Mouse (Mus musculus) small intestine, adult 2 months (tissue): ENCODE data around the gene Gpatch2l. TPM values are rescaled to one million over a fixed set of nuclear protein-coding genes. Genes with fewer than 3 reads are reported as not detected.
A peak's percentile ranks its signal among the peaks of the same experiment; 100 is the strongest.

Experiments used
- H3K27ac ChIP-seq: fragments of 200-500 bp; 2 replicates; pipeline ENCODE4 v1.5.1; 2012; ENCODE audit warnings: low read depth, low read length, control low read depth, inconsistent platforms; ENCODE audit not compliant: insufficient read depth
- H3K27me3 ChIP-seq: fragments of 200-500 bp; 2 replicates; pipeline ENCODE4 v1.6.1; 2012; ENCODE audit warnings: mild to moderate bottlenecking, moderate library complexity, low read length, inconsistent platforms; ENCODE audit not compliant: control insufficient read depth, insufficient read depth
- H3K36me3 ChIP-seq: fragments of 200-500 bp; 2 replicates; pipeline ENCODE4 v1.6.1; 2012; ENCODE audit warnings: mild to moderate bottlenecking, low read length, control low read depth, inconsistent platforms; ENCODE audit not compliant: control insufficient read depth, insufficient read depth
- H3K4me1 ChIP-seq: fragments of 200-500 bp; 2 replicates; pipeline ENCODE4 v1.6.1; 2012; ENCODE audit warnings: low read length, inconsistent platforms, mixed read lengths; ENCODE audit not compliant: control insufficient read depth, insufficient read depth, insufficient read length
- H3K4me3 ChIP-seq: fragments of 200-500 bp; 2 replicates; pipeline ENCODE4 v1.5.1; 2012; ENCODE audit warnings: low read depth, mild to moderate bottlenecking, control low read depth, inconsistent platforms, low read length, moderate library complexity
- CTCF ChIP-seq: fragments of 200-500 bp; IDR thresholded peaks from 2 replicates; pipeline ENCODE4 v1.5.1; 2012; ENCODE audit warnings: low read depth, mild to moderate bottlenecking, control low read depth, inconsistent platforms, low read length, moderate library complexity, mixed read lengths; ENCODE audit not compliant: insufficient replicate concordance, insufficient read length; ENCODE audit errors: extremely low read depth
- POLR2A ChIP-seq: fragments of 200-500 bp; IDR thresholded peaks from 2 replicates; pipeline ENCODE4 v1.6.1; 2012; ENCODE audit warnings: low read depth, mild to moderate bottlenecking, control low read depth, inconsistent platforms, low read length, moderate library complexity
- WGBS: fragments of 180-500 bp; shearing (Covaris S2); methylation state at CpG from one replicate; pipeline ENCODE4 v1.1.7; 2018; 5-methylcytosine and 5-hydroxymethylcytosine counted together
- polyA plus RNA-seq: library from polyadenylated mRNA; depleted of rRNA; stranded (reverse); fragments of >200 nt; gene quantifications from 2 replicates; pipeline ENCODE4 v1.2.3, GENCODE M21; 2012; rRNA removed

The Gpatch2l gene
- polyA plus RNA-seq, 1 experiment, result 4.3 TPM

GRCm38 (mm10) chr12:86324297-86324696 lies 82.6 kb downstream of the Gpatch2l start:
- H3K27ac ChIP-seq, result no peak overlapping the region
- no peak overlapping the region for H3K4me3 ChIP-seq
- WGBS, result 32% methylated on average over 3 of the region's 3 CpGs

GRCm38 (mm10) chr12:86329813-86330212 lies 88.2 kb downstream of the Gpatch2l start:
- H3K27me3 ChIP-seq, result no peaks in the 10 kb centered on the region
- H3K4me3 ChIP-seq, result no peak overlapping the region
- H3K4me1 ChIP-seq, result no peaks in the 10 kb centered on the region
- 51% methylated on average over 4 of the region's 4 CpGs for WGBS
- no peak overlapping the region for H3K27ac ChIP-seq
- no peaks in the 10 kb centered on the region for H3K36me3 ChIP-seq
- TF ChIP-seq POLR2A (no peak), CTCF (no peak)

More at GRCm38 (mm10) chr12:86324297-86324696, 82.6 kb downstream of the Gpatch2l start:
- TF ChIP-seq POLR2A (no peak), CTCF (no peak)
- Histone ChIP-seq H3K36me3 (no peaks in the 10 kb centered on the region), H3K27me3 (no peaks in the 10 kb centered on the region), H3K4me1 (no peaks in the 10 kb centered on the region)

- WGBS, result 87% methylated on average over 9 of the region's 9 CpGs
- Histone ChIP-seq H3K27ac (no peak overlapping the region), H3K36me3 (no peaks in the 10 kb centered on the region), H3K4me1 (no peaks in the 10 kb centered on the region), H3K4me3 (no peak overlapping the region), H3K27me3 (no peaks in the 10 kb centered on the region)
- TF ChIP-seq POLR2A (no peak), CTCF (no peak)
Observed at GRCm38 (mm10) chr12:86330684-86331083, 89.0 kb downstream of the Gpatch2l start.

- TF ChIP-seq CTCF (no peak), POLR2A (no peak)
- Histone ChIP-seq H3K27me3 (no peaks in the 10 kb centered on the region), H3K4me3 (no peak overlapping the region), H3K27ac (no peak overlapping the region), H3K4me1 (no peaks in the 10 kb centered on the region), H3K36me3 (no peaks in the 10 kb centered on the region)
- WGBS, result 77% methylated on average over 10 of the region's 10 CpGs
Observed at GRCm38 (mm10) chr12:86331248-86331647, 89.6 kb downstream of the Gpatch2l start.

GRCm38 (mm10) chr12:86336209-86336608 lies 94.6 kb downstream of the Gpatch2l start:
- no peak for TF ChIP-seq POLR2A
- TF ChIP-seq CTCF, result peak; percentile 18; the same call in 1 of the 2 replicates
- WGBS, result 91% methylated on average over 3 of the region's 3 CpGs
- H3K36me3 ChIP-seq, result no peaks in the 10 kb centered on the region

GRCm38 (mm10) chr12:86336887-86337286 lies 95.2 kb downstream of the Gpatch2l start:
- H3K27me3 ChIP-seq, result no peaks in the 10 kb centered on the region
- no peaks in the 10 kb centered on the region for H3K4me1 ChIP-seq
- WGBS, result 60% methylated on average over 7 of the region's 7 CpGs
- no peak overlapping the region for H3K27ac ChIP-seq
- no peaks in the 10 kb centered on the region for H3K36me3 ChIP-seq
- TF ChIP-seq CTCF (no peak), POLR2A (no peak)
- H3K4me3 ChIP-seq, result no peak overlapping the region

More at GRCm38 (mm10) chr12:86336209-86336608, 94.6 kb downstream of the Gpatch2l start:
- Histone ChIP-seq H3K4me1 (no peaks in the 10 kb centered on the region), H3K27ac (no peak overlapping the region), H3K27me3 (no peaks in the 10 kb centered on the region), H3K4me3 (no peak overlapping the region)

Other genes starting within 250 kb of the Gpatch2l start
- gene Tgfb3, start 162.8 kb upstream of the Gpatch2l start, polyA plus RNA-seq, result 2.9 and 3.2 TPM in 2 replicates
- gene Ift43, start 159.3 kb upstream of the Gpatch2l start, polyA plus RNA-seq, result 6.1 and 15.2 TPM in 2 replicates
- 0.22 and 0.23 TPM in 2 replicates for gene Esrrb, start 119.3 kb downstream of the Gpatch2l start, polyA plus RNA-seq